Comparison of ENCODE assay signal across 23 mouse cellular contexts in the genomic region with DNA sequence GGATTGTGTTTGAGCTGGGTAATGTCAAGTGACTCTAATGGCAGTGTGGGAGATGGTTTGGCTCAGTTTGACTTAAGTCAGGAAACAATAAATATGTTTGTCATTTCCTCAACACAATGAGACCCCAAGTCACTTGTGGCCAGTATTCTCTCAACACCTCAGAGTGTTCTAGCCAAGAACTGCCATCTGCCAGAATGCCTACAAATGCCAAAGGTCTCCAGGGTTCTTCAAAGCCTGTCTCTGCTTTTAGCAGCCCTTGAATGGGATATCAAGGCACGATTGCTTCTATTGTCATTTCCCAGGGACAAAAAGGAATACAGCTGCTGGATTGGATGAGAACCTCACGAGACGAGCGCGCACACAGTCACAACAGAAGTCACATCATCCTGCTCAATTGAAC.
A peak's percentile ranks its signal among the peaks of the same experiment; 100 is the strongest.
DNase-seq lines count a peak whose midpoint lies in the region; ATAC-seq and TF ChIP-seq lines count a peak whose summit lies in the region.
"Had no signal": no experiment of that assay in that cellular context is flagged by ENCODE, and none has a peak within 500 bp of the region (broad histone marks: within the 10 kb centered on the region; RNA-seq: fewer than 3 reads in every experiment).

No protein-coding gene starts in this region.

- no peak for DNase-seq in cerebellum, postnatal 4 days (ENCODE audit: low spot score in 2 of 2)
- DNase-seq in cerebellum, adult 2 months: peak; percentile 44 to 65
- peak; percentile 60 for DNase-seq in cerebellum, adult 9-11 months
- DNase-seq in cerebellum, postnatal 25 days: peak; percentile 27 to 39
- no peak for DNase-seq in right cerebral cortex, postnatal 25 days
- no peak for DNase-seq in frontal cortex, postnatal 10 days (ENCODE audit: low spot score in 2 of 2)
- no peak for DNase-seq in retina, postnatal 1 day
- DNase-seq: adrenal gland, adult 8-10 months; adrenal gland, postnatal 25 days; gastrocnemius, adult 2 months; gastrocnemius, postnatal 25 days; heart, adult 2 months; heart, postnatal 14 days; heart, postnatal 4 days had no signal

- TF ChIP-seq POLR2A in cerebellum, adult 2 months (IDR thresholded peaks at IDR 0.05; ENCODE audit: borderline replicate concordance, insufficient read depth, low read length): no peak

- H3K4me1 ChIP-seq in cerebellum, adult 2 months (ENCODE audit: control insufficient read depth, insufficient read depth, low read length): peaks cover 13% of the 10 kb centered on the region
- H3K4me1 ChIP-seq: forebrain, embryonic 13.5 days; heart, embryonic 10.5 days; heart, embryonic 13.5 days had no signal

- no peak for TF ChIP-seq CTCF in cerebellum, adult 2 months (IDR thresholded peaks at IDR 0.05; ENCODE audit: borderline replicate concordance, insufficient read depth, low read depth, low read length)

- WGBS in cerebellum, adult 2 months: 31% methylated on average over 5 of the region's 5 CpGs

- H3K27me3 ChIP-seq in cerebellum, adult 2 months (ENCODE audit: control insufficient read depth, insufficient read depth, low read length): no peaks in the 10 kb centered on the region
- H3K27me3 ChIP-seq: forebrain, embryonic 13.5 days; heart, embryonic 13.5 days; hindbrain, embryonic 15.5 days had no signal

- ATAC-seq in cerebellum, adult (ENCODE audit: insufficient number of reproducible peaks, low FRiP score, low TSS enrichment): peak; percentile 73
- ATAC-seq: activated CD4-positive, CD25-positive, alpha-beta regulatory T cell, adult 4 months; forebrain, embryonic 13.5 days; forebrain, embryonic 16.5 days; intestine, postnatal 0 days had no signal

- 0 out of 2 replicates have a peak overlapping the region, but pooled peaks have one; percentile 43 for H3K27ac ChIP-seq in cerebellum, adult 2 months (ENCODE audit: insufficient read depth, low read length)
- H3K27ac ChIP-seq: forebrain, embryonic 10.5 days; forebrain, embryonic 13.5 days; gastrocnemius, adult 2 months; heart, adult 2 months; heart, embryonic 10.5 days; heart, embryonic 13.5 days; hindbrain, embryonic 15.5 days had no signal

- H3K4me3 ChIP-seq in cerebellum, adult 2 months (replicated peaks; ENCODE audit: insufficient read depth, low read depth, low read length): no peak overlapping the region
- H3K4me3 ChIP-seq: forebrain, embryonic 10.5 days; forebrain, embryonic 13.5 days; gastrocnemius, adult 2 months; heart, adult 2 months; heart, embryonic 10.5 days; heart, embryonic 13.5 days; hindbrain, embryonic 15.5 days had no signal

Comparison
In these comparisons a context has a peak if more than half of its experiments do, and no peak if none do; other contexts are left out.
1. DNase-seq: peak in cerebellum, adult 2 months (2 of 2), cerebellum, adult 9-11 months (single experiment) and cerebellum, postnatal 25 days (2 of 2); none in cerebellum, postnatal 4 days (0 of 2), right cerebral cortex, postnatal 25 days (single experiment), frontal cortex, postnatal 10 days (0 of 2) and retina, postnatal 1 day (single experiment).